Mouse (Mus musculus) kidney, postnatal 0 days (tissue): ENCODE data around the gene Thumpd3. TPM values are rescaled to one million over a fixed set of nuclear protein-coding genes. Genes with fewer than 3 reads are reported as not detected.
A peak's percentile ranks its signal among the peaks of the same experiment; 100 is the strongest.

Experiments
- ATAC-seq: fragments of 200-750 bp; cut with Nextera tagmentation; replicated peaks from 2 replicates; pipeline ENCODE4 v1.8.0; 2017; ENCODE audit warnings: low read depth, moderate number of reproducible peaks, moderate TSS enrichment, moderate library complexity; ENCODE audit not compliant: low FRiP score
- DNase-seq: peaks from one replicate; pipeline ENCODE4 v3.0.0-alpha.2; 2016; ENCODE audit warnings: low spot score
- H3K27ac ChIP-seq: fragments of 300-500 bp; sonication (generic); 2 replicates; pipeline ENCODE4 v1.5.1; 2014; ENCODE audit warnings: mild to moderate bottlenecking
- H3K27me3 ChIP-seq: fragments of 300-500 bp; sonication (generic); 2 replicates; pipeline ENCODE4 v1.6.1; 2014; ENCODE audit warnings: low read length, mixed read lengths; ENCODE audit not compliant: insufficient read depth
- H3K36me3 ChIP-seq: fragments of 300-500 bp; sonication (generic); 2 replicates; pipeline ENCODE4 v1.6.1; 2014; ENCODE audit warnings: low read length, mixed read lengths; ENCODE audit not compliant: insufficient read depth
- H3K4me1 ChIP-seq: fragments of 300-500 bp; sonication (generic); replicated peaks from 2 replicates; pipeline ENCODE4 v1.6.1; 2014; ENCODE audit warnings: antibody characterized with exemption, low read length, mixed read lengths; ENCODE audit not compliant: insufficient read depth
- H3K4me2 ChIP-seq: fragments of 300-500 bp; sonication (generic); 2 replicates; pipeline ENCODE4 v1.6.1; 2014; ENCODE audit warnings: mild to moderate bottlenecking, low read length, moderate library complexity, mixed read lengths
- H3K4me3 ChIP-seq: fragments of 300-500 bp; sonication (generic); replicated peaks from 2 replicates; pipeline ENCODE4 v1.5.1; 2014; ENCODE audit warnings: low read depth, low read length
- H3K9ac ChIP-seq: fragments of 300-500 bp; sonication (generic); 2 replicates; pipeline ENCODE4 v1.6.1; 2014; ENCODE audit warnings: low read depth, low read length
- H3K9me3 ChIP-seq: fragments of 300-500 bp; sonication (generic); replicated peaks from 2 replicates; pipeline ENCODE4 v1.6.1; 2016; ENCODE audit warnings: low read length, inconsistent platforms, mixed read lengths
- CTCF ChIP-seq: IDR thresholded peaks from 2 replicates; pipeline ENCODE4 v1.5.1; 2016; ENCODE audit warnings: antibody characterized with exemption, low read depth, mild to moderate bottlenecking, moderate library complexity
- WGBS: fragments of 180-500 bp; shearing (Covaris S2); extraction: QIAGEN DNeasy Blood & Tissue Kit; methylation state at CpG from one replicate; pipeline ENCODE4 v1.1.7; 2014; 5-methylcytosine and 5-hydroxymethylcytosine counted together
- polyA plus RNA-seq: library from polyadenylated mRNA; unstranded; fragments of >200 nt; fragmentation: Nextera tagmentation; extraction: Ambion mirVana; gene quantifications from 2 replicates; pipeline ENCODE4 v1.2.1, GENCODE M21; 2015

Gene Thumpd3
- polyA plus RNA-seq, 1 experiment from 2014 or later: 41.5 TPM

GRCm38 (mm10) chr6:113062253-113062652, 16.2 kb downstream of the Thumpd3 start:
- Histone ChIP-seq H3K4me1 (no peaks in the 10 kb centered on the region), H3K36me3 (peaks cover 57% of the 10 kb centered on the region), H3K4me2 (no peak overlapping the region), H3K9me3 (no peaks in the 10 kb centered on the region), H3K27ac (peak overlapping the region; percentile 31; the same call in 1 of the 2 replicates), H3K27me3 (no peaks in the 10 kb centered on the region), H3K4me3 (no peak overlapping the region), H3K9ac (no peak overlapping the region)
- 45% methylated on average over 3 of the region's 3 CpGs for WGBS
- no peak for TF ChIP-seq CTCF
- DNase-seq (peak; percentile 35), ATAC-seq (peak; percentile 80; the same call in 1 of the 2 replicates)

DNA sequence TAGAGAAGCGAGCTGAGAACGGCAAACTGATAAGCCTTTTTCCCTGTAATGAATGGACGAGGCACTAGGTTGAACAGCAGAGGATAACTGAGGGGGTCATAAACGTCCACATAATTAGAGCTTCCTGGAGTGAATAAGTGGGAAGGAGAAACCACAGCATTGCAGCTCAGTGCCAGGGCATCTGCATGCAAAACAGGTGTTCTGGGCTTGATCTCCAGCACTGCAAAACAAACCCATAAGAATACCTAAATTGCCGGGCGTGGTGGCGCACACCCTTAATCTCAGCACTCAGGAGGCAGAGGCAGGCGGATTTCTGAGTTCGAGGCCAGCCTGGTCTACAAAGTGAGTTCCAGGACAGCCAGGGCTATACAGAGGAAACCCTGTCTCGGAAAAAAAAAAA, 17.3 kb downstream of the Thumpd3 start:
- no peaks in the 10 kb centered on the region for H3K27me3 ChIP-seq
- DNase-seq (no peak), ATAC-seq (no peak)
- TF ChIP-seq CTCF: no peak
- no peak overlapping the region for H3K4me2 ChIP-seq
- no peaks in the 10 kb centered on the region for H3K4me1 ChIP-seq
- 89% methylated on average over 10 of the region's 10 CpGs for WGBS
- H3K9me3 ChIP-seq: no peaks in the 10 kb centered on the region
- H3K9ac ChIP-seq: no peak overlapping the region
- H3K36me3 ChIP-seq: peaks cover 62% of the 10 kb centered on the region
- H3K4me3 ChIP-seq: no peak overlapping the region
- H3K27ac ChIP-seq: no peak overlapping the region

DNA sequence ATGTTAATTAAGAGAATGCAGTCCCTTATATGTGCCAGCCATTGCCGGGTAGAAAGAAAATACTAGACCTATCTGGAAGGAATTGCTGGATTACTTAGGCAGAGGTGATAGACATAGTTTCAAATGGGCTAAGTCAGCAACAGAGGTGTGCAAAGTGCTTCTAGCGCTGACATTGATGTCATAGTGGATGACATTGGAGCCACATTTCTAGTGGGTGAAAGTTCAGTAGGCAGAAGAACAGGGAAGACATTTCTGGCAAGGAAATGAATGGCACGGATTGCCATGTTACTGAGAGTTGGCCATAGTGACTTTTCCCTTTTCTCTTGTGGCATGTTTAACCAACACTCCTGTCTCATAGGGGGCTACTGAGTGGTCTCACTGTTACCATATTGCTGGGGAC, 19.2 kb downstream of the Thumpd3 start:
- no peak for TF ChIP-seq CTCF
- no peak for DNase-seq
- Histone ChIP-seq H3K9ac (no peak overlapping the region), H3K4me1 (no peaks in the 10 kb centered on the region), H3K27ac (no peak overlapping the region), H3K9me3 (no peaks in the 10 kb centered on the region), H3K4me3 (no peak overlapping the region), H3K36me3 (peaks cover 65% of the 10 kb centered on the region), H3K4me2 (no peak overlapping the region), H3K27me3 (no peaks in the 10 kb centered on the region)
- 86% methylated on average over 3 of the region's 3 CpGs for WGBS
- 0 out of 2 replicates have a peak, but pooled peaks have one; percentile 43 for ATAC-seq

DNA sequence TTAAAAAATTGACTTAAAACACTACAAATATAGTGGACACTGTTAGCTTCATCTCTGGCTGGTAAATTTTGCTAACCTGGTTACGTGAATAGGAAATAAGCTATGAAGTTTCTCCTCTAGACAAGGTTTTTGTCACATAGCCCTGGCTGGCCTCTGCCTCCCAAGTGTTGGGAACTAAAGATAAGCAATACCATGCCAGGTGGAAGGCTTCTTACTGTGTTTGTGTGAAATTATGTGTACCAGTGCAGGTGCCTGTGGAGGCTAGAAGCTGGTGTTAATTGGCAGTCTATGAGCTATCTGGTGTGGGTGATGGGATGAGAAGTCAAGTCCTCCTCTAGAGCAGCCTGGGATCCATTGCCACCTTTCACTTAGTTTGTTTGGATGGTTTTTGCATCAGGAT, 23.1 kb downstream of the Thumpd3 start:
- 93% methylated on average over 1 of the region's 1 CpGs for WGBS
- DNase-seq (no peak), ATAC-seq (no peak)
- no peaks in the 10 kb centered on the region for H3K4me1 ChIP-seq
- H3K27ac ChIP-seq: no peak overlapping the region
- H3K9ac ChIP-seq: no peak overlapping the region
- TF ChIP-seq CTCF: no peak
- H3K4me3 ChIP-seq: no peak overlapping the region
- H3K9me3 ChIP-seq: no peaks in the 10 kb centered on the region
- H3K27me3 ChIP-seq: no peaks in the 10 kb centered on the region
- no peak overlapping the region for H3K4me2 ChIP-seq
- H3K36me3 ChIP-seq: peaks cover 35% of the 10 kb centered on the region

- ATAC-seq: no peak
- 9% methylated on average over 3 of the region's 3 CpGs for WGBS
- no peaks in the 10 kb centered on the region for H3K9me3 ChIP-seq
- H3K4me3 ChIP-seq: peak overlapping the region; percentile 78
- peak overlapping the region; percentile 94 for H3K9ac ChIP-seq
- no peak for TF ChIP-seq CTCF
- H3K27me3 ChIP-seq: no peaks in the 10 kb centered on the region
- DNase-seq: peak; percentile 33
- peak overlapping the region; percentile 76 for H3K4me2 ChIP-seq
- H3K36me3 ChIP-seq: no peaks in the 10 kb centered on the region
- H3K27ac ChIP-seq: peak overlapping the region; percentile 99
- peaks cover 6% of the 10 kb centered on the region for H3K4me1 ChIP-seq
Observed at GRCm38 (mm10) chr6:113075261-113075660, 29.2 kb downstream of the Thumpd3 start.

GRCm38 (mm10) chr6:113076012-113076685, 30.1 kb downstream of the Thumpd3 start:
- Histone ChIP-seq H3K27me3 (no peaks in the 10 kb centered on the region), H3K36me3 (no peaks in the 10 kb centered on the region), H3K27ac (peak overlapping the region; percentile 99), H3K4me1 (peaks cover 6% of the 10 kb centered on the region), H3K4me2 (peak overlapping the region; percentile 76), H3K4me3 (peak overlapping the region; percentile 78), H3K9me3 (no peaks in the 10 kb centered on the region), H3K9ac (peak overlapping the region; percentile 94)
- peak; percentile 75 for TF ChIP-seq CTCF
- ATAC-seq (peak; percentile 91), DNase-seq (peak; percentile 98)
- under 1% methylated on average over 48 of the region's 55 CpGs for WGBS
